Mouse (Mus musculus) midbrain, embryonic 13.5 days (tissue): ENCODE measurements around the gene Camk2g. TPM values are rescaled to one million over a fixed set of nuclear protein-coding genes. Genes with fewer than 3 reads are reported as not detected.
"Not testable (repeated sequence)": the region's sequence is repeated elsewhere in the genome, so short reads cannot be mapped to it uniquely, and the experiment has no call there.

Experiments used
- ATAC-seq: fragments of 200-750 bp; cut with Nextera tagmentation; 2 replicates; pipeline ENCODE4 v1.8.0; 2017; ENCODE audit warnings: mild to moderate bottlenecking, moderate TSS enrichment, moderate library complexity
- H3K27ac ChIP-seq: fragments of 300-500 bp; sonication (generic); 2 replicates; pipeline ENCODE4 v1.5.1; 2015; ENCODE audit warnings: inconsistent platforms, mild to moderate bottlenecking, moderate library complexity
- H3K27me3 ChIP-seq: fragments of 300-500 bp; sonication (generic); 2 replicates; pipeline ENCODE4 v1.6.1; 2015; ENCODE audit warnings: mild to moderate bottlenecking, inconsistent platforms
- H3K36me3 ChIP-seq: fragments of 300-500 bp; sonication (generic); 2 replicates; pipeline ENCODE4 v1.6.1; 2015; ENCODE audit warnings: mild to moderate bottlenecking, inconsistent platforms
- H3K4me1 ChIP-seq: fragments of 300-500 bp; sonication (generic); replicated peaks from 2 replicates; pipeline ENCODE4 v1.6.1; 2015; ENCODE audit warnings: inconsistent platforms
- H3K4me2 ChIP-seq: fragments of 300-500 bp; sonication (generic); replicated peaks from 2 replicates; pipeline ENCODE4 v1.6.1; 2015; ENCODE audit warnings: moderate library complexity, mild to moderate bottlenecking, inconsistent platforms
- H3K4me3 ChIP-seq: fragments of 300-500 bp; sonication (generic); replicated peaks from 2 replicates; pipeline ENCODE4 v1.5.1; 2015; ENCODE audit warnings: mild to moderate bottlenecking, inconsistent platforms
- H3K9ac ChIP-seq: fragments of 300-500 bp; sonication (generic); replicated peaks from 2 replicates; pipeline ENCODE4 v1.6.1; 2015; ENCODE audit warnings: mild to moderate bottlenecking, inconsistent platforms
- H3K9me3 ChIP-seq: fragments of 300-500 bp; sonication (generic); 2 replicates; pipeline ENCODE4 v1.6.1; 2016; ENCODE audit warnings: mild to moderate bottlenecking, inconsistent platforms
- WGBS: fragments of 180-500 bp; shearing (Covaris S2); methylation state at CpG from one replicate; pipeline ENCODE4 v1.1.7; 2015; 5-methylcytosine and 5-hydroxymethylcytosine counted together
- polyA plus RNA-seq: library from polyadenylated mRNA; unstranded; fragments of >200 nt; fragmentation: Nextera tagmentation; extraction: Ambion mirVana; gene quantifications from 2 replicates; pipeline ENCODE4 v1.2.1, GENCODE M21; 2015

The Camk2g gene
- polyA plus RNA-seq, 1 experiment from 2014 or later, result 84.2 TPM

DNA sequence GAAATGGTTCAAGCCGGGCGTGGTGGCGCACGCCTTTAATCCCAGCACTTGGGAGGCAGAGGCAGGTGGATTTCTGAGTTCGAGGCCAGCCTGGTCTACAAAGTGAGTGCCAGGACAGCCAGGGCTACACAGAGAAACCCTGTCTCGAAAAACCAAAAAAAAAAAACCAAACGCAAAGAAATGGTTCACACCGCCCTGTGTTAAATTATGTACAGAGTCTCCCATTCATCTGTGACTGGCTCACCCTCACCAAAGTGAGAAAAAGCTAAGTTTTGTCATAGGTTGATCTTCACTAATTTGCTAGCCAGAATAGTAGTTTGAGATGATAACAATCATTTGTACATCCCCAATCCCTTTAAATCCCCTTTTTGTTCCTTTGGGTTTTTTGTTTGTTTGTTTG, 90.4 kb downstream of the Camk2g start:
- Histone ChIP-seq H3K4me3 (peak overlapping the region; percentile 67), H3K36me3 (peaks cover 15% of the 10 kb centered on the region), H3K4me2 (peak overlapping the region; percentile 57), H3K9ac (peak overlapping the region; percentile 85), H3K4me1 (peaks cover 53% of the 10 kb centered on the region), H3K27ac (peak overlapping the region; percentile 91)
- H3K9me3 ChIP-seq, H3K27me3 ChIP-seq, ATAC-seq: not testable (repeated sequence)
- 11% methylated on average over 8 of the region's 8 CpGs for WGBS

DNA sequence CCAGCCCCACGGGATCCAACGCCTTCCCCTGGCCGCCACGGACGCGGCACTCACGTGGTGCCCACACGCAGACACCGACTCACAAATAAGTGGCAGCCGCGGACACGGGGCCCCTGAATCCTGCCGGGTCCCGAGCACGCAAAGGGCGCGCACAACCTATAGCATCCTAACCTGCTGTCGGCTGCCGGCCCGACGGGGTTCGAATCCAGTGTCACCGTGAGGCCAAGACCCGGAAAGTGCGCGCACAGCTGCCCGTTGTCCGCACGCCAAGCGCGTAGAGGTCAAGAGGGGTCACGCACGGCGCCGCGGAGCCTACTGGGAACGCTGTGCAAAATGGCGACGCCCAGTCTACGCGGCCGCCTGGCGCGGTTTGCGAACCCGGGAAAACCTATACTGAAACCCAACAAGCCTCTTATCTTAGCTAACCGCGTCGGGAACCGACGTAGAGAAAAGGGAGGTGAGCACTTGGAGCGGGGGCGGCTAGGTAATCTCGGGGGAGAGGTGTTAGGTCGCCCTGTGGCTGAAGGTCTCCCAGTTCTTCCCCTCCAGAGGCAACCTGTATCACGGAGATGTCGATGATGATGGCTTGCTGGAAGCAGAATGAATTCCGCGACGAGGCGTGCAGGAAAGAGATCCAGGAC, 91.0 kb downstream of the Camk2g start, which contains the start of gene Chchd1:
TSS of gene Chchd1 (plus strand) at position 266 of the 641 bp plus-strand sequence.
- under 1% methylated on average over 61 of the region's 61 CpGs for WGBS
- H3K27ac ChIP-seq, result peak within 1 kb of the TSS; percentile 91
- peak within 1 kb of the TSS; percentile 57 for H3K4me2 ChIP-seq
- peak; percentile 69 for ATAC-seq
- H3K36me3 ChIP-seq, result peaks cover 21% of the 10 kb centered on the region
- H3K9ac ChIP-seq, result peak within 1 kb of the TSS; percentile 85
- no peaks in the 10 kb centered on the region for H3K9me3 ChIP-seq
- no peaks in the 10 kb centered on the region for H3K27me3 ChIP-seq
- H3K4me1 ChIP-seq, result peaks cover 55% of the 10 kb centered on the region
- H3K4me3 ChIP-seq, result peak within 1 kb of the TSS; percentile 67

DNA sequence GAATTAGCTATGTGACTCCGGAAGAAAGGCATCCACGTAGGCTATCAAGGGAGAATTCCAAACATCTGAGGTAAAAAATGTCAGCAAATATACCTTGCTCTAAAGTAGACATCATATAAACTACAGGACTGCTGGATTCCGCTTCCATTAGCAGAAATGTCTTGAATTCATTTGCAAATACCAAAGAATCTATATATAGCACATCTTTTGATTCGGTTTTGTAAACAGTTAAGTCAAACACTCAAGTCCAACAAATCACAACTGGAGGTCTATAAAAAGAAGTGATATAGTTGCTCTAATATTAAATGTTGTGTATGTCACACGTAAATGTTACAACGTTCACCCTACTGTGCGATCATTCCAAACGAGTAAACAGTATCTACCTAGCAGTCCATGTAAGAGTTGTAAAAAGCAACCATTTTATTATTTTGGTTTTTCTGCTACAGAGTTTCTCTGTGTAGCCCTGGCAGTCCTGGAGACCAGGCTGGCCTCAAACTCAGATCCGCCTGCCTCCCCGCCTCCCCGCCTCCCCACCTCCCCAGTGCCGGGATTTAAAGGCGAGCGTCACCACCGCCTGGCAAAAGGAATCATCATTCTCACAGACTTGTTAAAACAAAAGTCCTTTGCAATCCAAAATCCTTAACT, 91.7 kb downstream of the Camk2g start:
- H3K4me2 ChIP-seq, result peak overlapping the region; percentile 57
- H3K9ac ChIP-seq, result peak overlapping the region; percentile 85
- WGBS, result 14% methylated on average over 15 of the region's 15 CpGs
- ATAC-seq, result peak; percentile 32
- H3K36me3 ChIP-seq, result peaks cover 21% of the 10 kb centered on the region
- no peaks in the 10 kb centered on the region for H3K27me3 ChIP-seq
- H3K4me3 ChIP-seq, result peak overlapping the region; percentile 67
- peaks cover 62% of the 10 kb centered on the region for H3K4me1 ChIP-seq
- H3K9me3 ChIP-seq, result no peaks in the 10 kb centered on the region
- H3K27ac ChIP-seq, result peak overlapping the region; percentile 91

DNA sequence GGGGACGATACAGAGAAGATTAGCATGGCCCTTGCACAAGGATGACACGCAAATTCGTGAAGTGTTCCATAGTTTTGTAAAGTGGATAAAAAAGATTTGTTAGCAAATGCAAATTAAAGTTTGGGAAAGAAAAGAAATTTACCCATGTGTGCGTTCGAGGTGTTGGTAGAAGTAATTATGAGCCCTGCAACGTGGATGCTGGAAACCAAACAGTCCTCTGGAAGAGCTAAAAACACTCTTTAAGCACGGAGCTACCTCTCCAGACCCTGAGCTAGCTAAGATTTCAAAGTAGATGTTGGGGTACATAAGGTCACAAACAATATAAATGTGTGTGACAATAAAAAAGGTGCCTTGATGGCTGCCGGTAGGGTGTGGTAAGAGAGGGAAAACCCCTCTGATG, 92.3 kb downstream of the Camk2g start:
- 85% methylated on average over 8 of the region's 8 CpGs for WGBS
- peaks cover 65% of the 10 kb centered on the region for H3K4me1 ChIP-seq
- H3K4me2 ChIP-seq, result peak overlapping the region; percentile 57
- no peaks in the 10 kb centered on the region for H3K9me3 ChIP-seq
- peaks cover 21% of the 10 kb centered on the region for H3K36me3 ChIP-seq
- no peak for ATAC-seq
- H3K4me3 ChIP-seq, result peak overlapping the region; percentile 67
- no peaks in the 10 kb centered on the region for H3K27me3 ChIP-seq
- peak overlapping the region; percentile 85; the same call in 1 of the 2 replicates for H3K9ac ChIP-seq
- no peak overlapping the region for H3K27ac ChIP-seq

DNA sequence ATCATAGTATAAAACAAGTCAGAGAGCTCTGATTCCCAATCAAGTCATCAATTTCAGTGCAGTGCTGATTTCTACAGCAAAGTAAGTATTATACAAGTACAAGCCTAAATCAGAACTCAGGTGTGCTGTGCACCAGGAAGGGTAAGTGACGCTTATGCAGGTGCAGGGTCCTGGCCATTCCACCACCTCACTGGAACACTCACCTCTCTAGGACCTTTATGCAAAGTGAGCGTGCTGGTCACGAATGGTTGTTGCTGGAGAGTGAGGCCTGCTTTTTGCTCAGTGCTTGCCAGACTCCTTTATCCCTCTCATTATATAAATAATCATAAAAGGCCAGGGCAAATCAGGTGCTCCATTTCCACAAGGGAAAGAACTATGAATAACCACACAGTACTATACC, 93.5 kb downstream of the Camk2g start:
- ATAC-seq, result no peak
- Histone ChIP-seq H3K36me3 (peaks cover 20% of the 10 kb centered on the region), H3K9ac (no peak overlapping the region), H3K27ac (no peak overlapping the region), H3K4me2 (no peak overlapping the region), H3K27me3 (no peaks in the 10 kb centered on the region), H3K4me3 (no peak overlapping the region), H3K4me1 (peaks cover 73% of the 10 kb centered on the region), H3K9me3 (no peaks in the 10 kb centered on the region)
- 82% methylated on average over 3 of the region's 3 CpGs for WGBS

DNA sequence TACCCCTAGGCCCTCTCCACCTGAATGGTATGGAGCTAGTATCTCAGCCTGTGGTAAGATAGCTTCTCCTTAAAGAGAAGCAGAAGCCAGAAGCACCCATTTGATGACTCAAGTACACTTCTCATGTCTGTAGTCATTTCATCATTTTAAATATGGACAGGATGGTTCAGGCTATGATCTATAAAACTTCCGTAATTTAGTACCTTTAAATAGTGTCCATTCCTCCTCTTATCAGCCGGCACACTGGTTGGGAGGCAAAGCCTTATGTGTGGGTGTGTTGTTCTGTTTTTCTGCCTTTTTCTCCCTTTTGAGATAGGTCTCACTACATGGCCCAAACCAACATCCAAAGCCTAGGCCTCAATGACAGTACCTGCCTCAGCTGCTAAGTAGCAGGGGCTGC, 95.4 kb downstream of the Camk2g start:
- peaks cover 76% of the 10 kb centered on the region for H3K4me1 ChIP-seq
- H3K4me3 ChIP-seq, result no peak overlapping the region; the same call in 1 of the 2 replicates
- H3K27ac ChIP-seq, result no peak overlapping the region
- 94% methylated on average over 2 of the region's 2 CpGs for WGBS
- no peaks in the 10 kb centered on the region for H3K27me3 ChIP-seq
- H3K9ac ChIP-seq, result peak overlapping the region; percentile 89
- peaks cover 19% of the 10 kb centered on the region for H3K36me3 ChIP-seq
- peak overlapping the region; percentile 88 for H3K4me2 ChIP-seq
- no peaks in the 10 kb centered on the region for H3K9me3 ChIP-seq
- ATAC-seq, result no peak

DNA sequence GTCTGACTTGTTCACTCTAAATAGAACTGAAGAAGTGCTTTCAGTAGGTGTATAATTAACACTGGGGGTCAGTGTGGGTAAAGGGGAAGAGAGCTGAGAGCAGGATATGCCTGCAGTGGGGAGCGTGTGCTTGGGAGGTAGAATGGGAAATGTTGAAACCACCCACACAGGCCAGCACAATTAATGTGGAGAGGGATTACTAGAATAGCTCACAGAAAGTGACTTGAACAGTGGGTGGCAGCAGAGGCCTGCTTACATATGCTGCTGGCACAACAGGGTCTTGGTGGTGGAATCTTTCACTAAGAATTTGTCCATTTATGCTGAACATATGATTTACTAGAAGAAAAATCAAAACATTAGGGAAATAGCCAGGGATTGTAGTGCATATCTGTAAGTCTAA, 96.9 kb downstream of the Camk2g start:
- H3K9me3 ChIP-seq, result no peaks in the 10 kb centered on the region
- H3K36me3 ChIP-seq, result peaks cover 34% of the 10 kb centered on the region
- no peak overlapping the region for H3K27ac ChIP-seq
- H3K4me3 ChIP-seq, result peak overlapping the region; percentile 83
- H3K27me3 ChIP-seq, result no peaks in the 10 kb centered on the region
- ATAC-seq, result no peak
- H3K4me1 ChIP-seq, result peaks cover 70% of the 10 kb centered on the region
- H3K9ac ChIP-seq, result peak overlapping the region; percentile 89
- WGBS, result 15% methylated on average over 1 of the region's 1 CpGs
- peak overlapping the region; percentile 88 for H3K4me2 ChIP-seq

DNA sequence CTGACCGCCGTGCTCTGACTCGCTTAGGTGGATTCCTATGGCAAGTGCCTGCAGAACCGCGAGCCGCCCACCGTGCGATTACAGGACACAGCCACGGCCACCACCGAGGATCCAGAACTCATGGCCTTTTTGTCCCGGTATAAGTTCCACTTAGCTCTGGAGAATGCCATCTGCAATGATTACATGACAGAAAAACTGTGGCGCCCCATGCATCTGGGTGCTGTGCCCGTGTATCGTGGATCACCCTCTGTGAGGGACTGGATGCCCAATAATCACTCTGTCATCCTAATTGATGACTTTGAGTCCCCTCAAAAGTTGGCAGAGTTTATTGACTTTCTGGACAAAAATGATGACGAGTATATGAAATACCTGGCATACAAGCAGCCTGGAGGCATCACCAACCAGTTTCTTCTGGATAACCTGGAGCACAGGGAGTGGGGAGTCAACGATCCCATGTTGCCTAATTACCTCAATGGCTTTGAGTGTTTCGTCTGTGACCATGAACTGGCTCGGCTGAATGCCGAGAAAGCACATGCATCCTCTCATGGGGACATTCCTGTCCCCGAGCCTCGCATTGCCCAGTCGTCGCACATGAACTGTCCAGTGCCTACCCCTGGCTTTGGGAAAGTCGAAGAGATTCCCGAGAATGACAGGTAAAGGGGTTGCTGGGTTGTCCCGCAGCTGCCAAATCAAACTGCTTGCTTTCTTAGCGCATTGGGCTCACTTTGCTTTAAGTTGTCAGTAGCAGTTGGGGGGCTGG, 97.9 kb downstream of the Camk2g start:
- Histone ChIP-seq H3K4me1 (peaks cover 60% of the 10 kb centered on the region), H3K27ac (peak overlapping the region; percentile 98), H3K4me3 (peak overlapping the region; percentile 83), H3K4me2 (peak overlapping the region; percentile 88), H3K36me3 (peaks cover 45% of the 10 kb centered on the region), H3K9ac (peak overlapping the region; percentile 89), H3K27me3 (no peaks in the 10 kb centered on the region), H3K9me3 (no peaks in the 10 kb centered on the region)
- WGBS, result 13% methylated on average over 25 of the region's 27 CpGs
- ATAC-seq, result no peak

DNA sequence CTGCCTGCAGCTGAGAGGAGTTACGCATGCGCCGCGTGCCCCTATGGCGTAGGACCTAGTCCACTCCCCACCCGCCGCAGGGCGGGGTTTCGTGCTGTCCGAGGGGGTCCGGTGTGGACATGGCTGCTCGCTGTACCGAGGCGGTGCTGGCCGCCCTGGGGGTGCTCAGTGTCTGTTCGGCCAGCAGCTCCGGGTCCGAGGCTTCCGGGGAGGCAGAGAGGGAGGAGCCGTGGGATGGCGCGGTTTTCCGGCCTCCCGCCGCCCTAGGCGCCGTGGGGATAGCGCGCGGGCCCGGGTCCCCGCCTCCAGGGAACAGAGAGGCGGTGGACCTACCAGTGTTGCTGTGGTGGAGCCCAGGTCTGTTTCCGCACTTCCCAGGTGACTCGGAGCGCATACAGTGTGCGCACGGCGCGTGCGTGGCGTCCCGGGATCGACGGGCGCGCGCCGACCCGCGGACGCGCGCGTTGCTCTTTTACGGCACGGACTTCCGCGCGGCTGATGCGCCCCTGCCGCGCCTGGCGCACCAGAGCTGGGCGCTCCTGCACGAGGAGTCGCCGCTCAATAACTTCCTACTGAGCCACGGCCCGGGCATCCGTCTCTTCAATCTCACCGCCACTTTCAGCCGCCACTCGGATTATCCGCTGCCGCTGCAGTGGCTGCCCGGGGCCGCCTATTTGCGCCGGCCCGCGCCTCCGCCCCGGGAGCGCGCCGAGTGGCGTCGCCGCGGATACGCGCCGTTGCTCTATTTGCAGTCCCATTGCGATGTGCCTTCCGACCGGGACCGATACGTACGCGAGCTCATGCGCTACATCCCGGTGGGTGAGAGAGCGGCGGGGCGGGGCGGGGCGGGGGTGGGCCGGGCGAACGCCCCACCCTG, 98.8 kb downstream of the Camk2g start, which contains the start of gene Fut11:
TSS of gene Fut11 (plus strand) at position 85 of the 877 bp plus-strand sequence.
- peak within 1 kb of the TSS; percentile 88 for H3K4me2 ChIP-seq
- H3K36me3 ChIP-seq, result peaks cover 51% of the 10 kb centered on the region
- no peaks in the 10 kb centered on the region for H3K9me3 ChIP-seq
- ATAC-seq, result peak; percentile 95
- peak within 1 kb of the TSS; percentile 83 for H3K4me3 ChIP-seq
- H3K27me3 ChIP-seq, result no peaks in the 10 kb centered on the region
- H3K4me1 ChIP-seq, result peaks cover 52% of the 10 kb centered on the region
- WGBS, result under 1% methylated on average over 106 of the region's 111 CpGs
- H3K27ac ChIP-seq, result peak within 1 kb of the TSS; percentile 98
- peak within 1 kb of the TSS; percentile 89 for H3K9ac ChIP-seq

DNA sequence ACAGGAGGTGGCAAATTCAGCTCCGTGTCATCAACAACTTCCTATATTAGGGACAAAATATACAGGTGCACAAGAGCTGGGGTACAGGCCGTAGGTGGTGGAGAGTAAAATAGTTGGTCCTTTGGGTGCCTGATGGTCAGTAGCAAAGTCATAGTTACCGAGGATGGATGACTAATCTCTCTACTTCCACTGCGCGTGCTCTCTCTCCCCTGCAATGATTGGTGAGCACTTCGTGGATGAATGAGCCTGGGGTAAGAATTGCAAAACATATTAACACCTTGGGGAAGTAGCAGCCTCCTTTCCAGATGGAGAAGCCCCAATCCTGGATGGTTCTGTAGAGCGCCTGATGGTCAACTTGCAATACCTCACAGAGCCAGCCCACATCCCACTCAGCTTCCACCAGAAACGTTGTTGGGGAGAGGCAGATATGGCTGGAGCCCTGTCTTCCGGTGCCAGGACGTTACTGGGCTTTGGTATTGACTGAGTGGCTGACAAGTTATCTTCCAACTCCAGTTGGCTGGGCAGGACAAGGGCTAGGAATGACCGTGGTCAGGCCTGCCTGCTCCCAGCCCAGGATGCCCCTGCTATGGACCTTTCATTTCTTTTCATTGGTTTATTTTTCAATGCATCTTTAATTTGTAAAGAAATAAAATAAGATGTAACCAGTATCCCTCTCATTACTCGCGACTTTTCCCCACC, 99.6 kb downstream of the Camk2g start:
- peak overlapping the region; percentile 83 for H3K4me3 ChIP-seq
- WGBS, result 45% methylated on average over 13 of the region's 13 CpGs
- peak; percentile 26 for ATAC-seq
- H3K9me3 ChIP-seq, result no peaks in the 10 kb centered on the region
- H3K4me2 ChIP-seq, result peak overlapping the region; percentile 88
- H3K9ac ChIP-seq, result peak overlapping the region; percentile 89
- H3K4me1 ChIP-seq, result peaks cover 45% of the 10 kb centered on the region
- H3K27ac ChIP-seq, result peak overlapping the region; percentile 98
- H3K36me3 ChIP-seq, result peaks cover 59% of the 10 kb centered on the region
- no peaks in the 10 kb centered on the region for H3K27me3 ChIP-seq

DNA sequence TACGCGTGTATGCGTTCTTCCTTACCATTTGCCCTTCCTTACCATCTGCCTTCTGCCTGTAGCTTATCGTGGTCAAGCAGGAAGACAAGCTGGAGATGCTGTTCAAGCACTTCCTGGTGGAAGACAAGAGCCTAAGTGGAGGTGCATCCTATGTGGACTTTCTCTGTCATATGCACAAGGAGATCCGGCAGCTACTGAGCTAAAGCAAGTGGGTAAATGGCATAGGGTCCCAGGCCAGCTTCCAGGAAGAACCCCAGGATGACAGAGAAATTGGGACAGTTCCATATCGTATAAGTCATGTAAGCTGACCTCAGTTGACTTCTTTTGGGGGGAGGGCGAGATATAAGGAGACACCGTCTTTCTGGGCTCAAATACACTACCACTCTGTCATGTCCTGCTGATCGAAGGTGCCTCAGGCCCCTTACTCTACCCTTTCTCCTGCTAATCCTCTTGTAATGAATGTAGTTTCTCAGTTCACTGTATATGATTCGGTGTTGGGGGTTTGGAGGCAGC, 100.2 kb downstream of the Camk2g start:
- Histone ChIP-seq H3K9me3 (no peaks in the 10 kb centered on the region), H3K4me1 (peaks cover 38% of the 10 kb centered on the region), H3K27ac (no peak overlapping the region), H3K4me2 (no peak overlapping the region), H3K27me3 (no peaks in the 10 kb centered on the region), H3K36me3 (peaks cover 64% of the 10 kb centered on the region), H3K9ac (no peak overlapping the region), H3K4me3 (no peak overlapping the region)
- 91% methylated on average over 10 of the region's 10 CpGs for WGBS
- ATAC-seq, result no peak
